Comparison of ENCODE assay signal across 23 mouse cellular contexts in genomic region chr13:97537686-97538085, GRCm38 (mm10).
DNase-seq lines count a peak whose midpoint lies in the region; ATAC-seq and TF ChIP-seq lines count a peak whose summit lies in the region.
"Had no signal": no experiment of that assay in that cellular context is flagged by ENCODE, and none has a peak within 500 bp of the region (broad histone marks: within the 10 kb centered on the region; RNA-seq: fewer than 3 reads in every experiment).

No protein-coding gene starts in this region.

- DNase-seq in hindbrain, embryonic 10.5 days (ENCODE audit: low spot score) = no peak
- DNase-seq in layer of hippocampus, adult 2 months (ENCODE audit: low spot score in 2 of 2) = peak in 1 of 2 experiments; percentile 69
- no peak for DNase-seq in layer of hippocampus, postnatal 36 days
- peak; percentile 65 for DNase-seq in brain, embryonic 14.5 days (ENCODE audit: low read depth)
- no peak for DNase-seq in cerebellum, postnatal 4 days (ENCODE audit: low spot score in 2 of 2)
- DNase-seq: adrenal gland, adult 8-10 months; cerebellum, adult 8-10 months; cerebellum, postnatal 36 days; gastrocnemius, adult 2 months; kidney, adult 18-20 months; liver, postnatal 0 days; lung, postnatal 10 days; right cerebral cortex, postnatal 14 days; thymus, adult 2 months; thymus, postnatal 4 days had no signal

- H3K27me3 ChIP-seq in hindbrain, embryonic 13.5 days = no peaks in the 10 kb centered on the region
- H3K27me3 ChIP-seq in hindbrain, embryonic 10.5 days (ENCODE audit: insufficient read depth, poor library complexity, severe bottlenecking) = no peaks in the 10 kb centered on the region
- H3K27me3 ChIP-seq: limb, embryonic 12.5 days; midbrain, embryonic 13.5 days had no signal

- TF ChIP-seq CTCF in layer of hippocampus, adult 2 months (conservative IDR thresholded peaks at IDR 0.05) = no peak
- no peak for TF ChIP-seq CTCF in brain, embryonic 14.5 days (IDR thresholded peaks at IDR 0.05; ENCODE audit: borderline replicate concordance, extremely low read depth, insufficient read depth, insufficient read length)
- TF ChIP-seq CTCF in cortical plate, adult 2 months (IDR thresholded peaks at IDR 0.05; ENCODE audit: extremely low read depth, insufficient read depth, low read length) = no peak

- H3K27ac ChIP-seq in hindbrain, embryonic 13.5 days = peak overlapping the region; percentile 49; the same call in 1 of the 2 replicates
- no peak overlapping the region for H3K27ac ChIP-seq in hindbrain, embryonic 10.5 days
- H3K27ac ChIP-seq in layer of hippocampus, adult 2 months = peak overlapping the region; percentile 96
- no peak overlapping the region for H3K27ac ChIP-seq in cortical plate, adult 2 months (ENCODE audit: insufficient read depth, low read length)
- H3K27ac ChIP-seq: gastrocnemius, adult 2 months; limb, embryonic 12.5 days; midbrain, embryonic 13.5 days; stomach, postnatal 0 days had no signal

- H3K9me3 ChIP-seq in hindbrain, embryonic 13.5 days = no peaks in the 10 kb centered on the region
- no peaks in the 10 kb centered on the region for H3K9me3 ChIP-seq in hindbrain, embryonic 10.5 days
- H3K9me3 ChIP-seq: limb, embryonic 12.5 days; midbrain, embryonic 13.5 days had no signal

- no peak overlapping the region for H3K9ac ChIP-seq in hindbrain, embryonic 13.5 days
- H3K9ac ChIP-seq: limb, embryonic 12.5 days; liver, postnatal 0 days; midbrain, embryonic 13.5 days had no signal

- 66% methylated on average over 7 of the region's 7 CpGs for WGBS in hindbrain, embryonic 13.5 days
- 79% methylated on average over 7 of the region's 7 CpGs for WGBS in hindbrain, embryonic 10.5 days

- peaks cover 26% of the 10 kb centered on the region; the same call in 1 of the 2 replicates for H3K4me1 ChIP-seq in hindbrain, embryonic 13.5 days (replicated peaks)
- peaks cover 26% of the 10 kb centered on the region for H3K4me1 ChIP-seq in hindbrain, embryonic 10.5 days (replicated peaks)
- no peaks in the 10 kb centered on the region for H3K4me1 ChIP-seq in cortical plate, adult 2 months (ENCODE audit: control insufficient read depth, insufficient read depth, low read length)

- H3K4me3 ChIP-seq in hindbrain, embryonic 13.5 days = no peak overlapping the region
- no peak overlapping the region for H3K4me3 ChIP-seq in hindbrain, embryonic 10.5 days
- no peak overlapping the region; the same call in 1 of the 2 replicates for H3K4me3 ChIP-seq in layer of hippocampus, adult 2 months
- H3K4me3 ChIP-seq in cortical plate, adult 2 months (ENCODE audit: insufficient read depth, low read length) = peak overlapping the region; percentile 44; the same call in 1 of the 2 replicates
- H3K4me3 ChIP-seq: gastrocnemius, adult 2 months; limb, embryonic 12.5 days; midbrain, embryonic 13.5 days had no signal

- TF ChIP-seq POLR2A in brain, embryonic 14.5 days (IDR thresholded peaks at IDR 0.05; ENCODE audit: borderline replicate concordance, extremely low read depth, insufficient read depth, insufficient read length, poor library complexity, severe bottlenecking) = no peak
- no peak for TF ChIP-seq POLR2A in cortical plate, adult 2 months (IDR thresholded peaks at IDR 0.05; ENCODE audit: extremely low read depth, insufficient read depth, low read length)

- peak overlapping the region; percentile 22; the same call in 1 of the 2 replicates for H3K4me2 ChIP-seq in hindbrain, embryonic 13.5 days
- H3K4me2 ChIP-seq: limb, embryonic 12.5 days; liver, embryonic 11.5 days; midbrain, embryonic 13.5 days had no signal

- ATAC-seq in hindbrain, embryonic 13.5 days (ENCODE audit: low FRiP score) = no peak
- ATAC-seq: activated CD4-positive, CD25-positive, alpha-beta regulatory T cell, adult 4 months; inflammation-experienced regulatory T-cells, adult 6 months; liver, postnatal 0 days; midbrain, embryonic 13.5 days had no signal

- H3K36me3 ChIP-seq in hindbrain, embryonic 13.5 days = no peaks in the 10 kb centered on the region
- no peaks in the 10 kb centered on the region for H3K36me3 ChIP-seq in hindbrain, embryonic 10.5 days
- H3K36me3 ChIP-seq: limb, embryonic 12.5 days; midbrain, embryonic 13.5 days had no signal

Comparison
In these comparisons a context has a peak if more than half of its experiments do, and no peak if none do; other contexts are left out.
1. H3K27ac ChIP-seq: peak in hindbrain, embryonic 13.5 days (single experiment) and layer of hippocampus, adult 2 months (single experiment); none in hindbrain, embryonic 10.5 days (single experiment) and cortical plate, adult 2 months (single experiment).